Mouse (Mus musculus): Measurements from ENCODE around the gene Zbp1. TPM values are rescaled to one million over a fixed set of nuclear protein-coding genes. Genes with fewer than 3 reads are reported as not detected.

The Zbp1 gene
- polyA plus RNA-seq, 1 experiment: not detected

- no peak for TF ChIP-seq GATA1 (IDR thresholded peaks at IDR 0.05; ENCODE audit: low read length)
These were observed 55.3 kb downstream of the Zbp1 start for GRCm38 (mm10) chr2:173163380-173163779.

DNA sequence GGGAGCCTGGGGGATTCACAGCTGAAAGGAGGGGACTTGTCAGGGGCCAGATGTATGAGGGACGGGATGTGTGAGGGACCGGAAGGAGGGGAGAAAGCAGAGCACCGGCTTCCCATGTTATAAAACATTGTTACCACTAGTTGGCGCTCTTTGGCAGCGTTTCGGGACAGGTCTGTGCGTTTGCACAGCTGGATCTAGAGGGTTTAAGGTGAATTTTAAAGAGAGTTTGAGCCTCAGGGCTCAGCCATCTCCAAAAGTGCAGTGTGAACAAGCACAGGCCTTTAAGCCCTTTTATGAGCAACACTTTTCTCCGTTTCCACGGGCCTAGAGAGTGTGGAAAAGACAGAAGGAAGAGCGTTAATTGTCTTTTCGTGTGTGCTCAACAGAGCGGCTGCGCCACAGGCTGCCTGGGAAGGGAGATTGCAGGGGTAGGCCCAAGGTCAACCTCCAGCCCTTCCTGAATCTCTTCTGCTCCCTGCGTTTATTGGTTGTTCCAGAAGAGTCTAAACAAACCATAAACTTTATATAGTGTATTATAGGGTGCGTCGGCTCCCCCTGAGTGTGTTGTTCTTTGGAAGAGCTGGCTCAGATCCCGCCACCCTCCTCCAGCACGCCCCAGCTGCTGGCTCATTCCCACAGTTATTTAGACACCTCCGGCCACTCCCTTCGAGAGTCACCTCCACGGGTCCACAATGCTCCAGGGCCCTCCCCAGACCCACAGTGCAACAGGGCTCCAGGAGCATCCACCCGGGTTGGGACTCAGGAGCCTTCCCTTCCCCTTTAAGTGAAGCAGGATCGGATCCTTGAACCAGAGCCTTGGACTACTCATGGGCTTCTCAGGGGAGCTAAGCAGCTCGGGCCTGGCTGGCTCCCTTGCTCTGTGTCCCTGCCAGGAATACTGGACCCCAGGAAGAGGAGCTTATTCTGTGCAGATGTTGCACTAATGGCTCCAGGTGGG lies 59.1 kb downstream of the Zbp1 start:
- no peak for TF ChIP-seq GATA1 (IDR thresholded peaks at IDR 0.05; ENCODE audit: low read length)

GRCm38 (mm10) chr2:173158390-173159055 lies 60.2 kb downstream of the Zbp1 start:
- TF ChIP-seq GATA1 (IDR thresholded peaks at IDR 0.05; ENCODE audit: low read length): no peak

- no peak for TF ChIP-seq GATA1 (IDR thresholded peaks at IDR 0.05; ENCODE audit: low read length)
These were observed 60.9 kb downstream of the Zbp1 start for GRCm38 (mm10) chr2:173157871-173158270.

GRCm38 (mm10) chr2:173157376-173157775 lies 61.3 kb downstream of the Zbp1 start:
- TF ChIP-seq GATA1 (IDR thresholded peaks at IDR 0.05; ENCODE audit: low read length): no peak

DNA sequence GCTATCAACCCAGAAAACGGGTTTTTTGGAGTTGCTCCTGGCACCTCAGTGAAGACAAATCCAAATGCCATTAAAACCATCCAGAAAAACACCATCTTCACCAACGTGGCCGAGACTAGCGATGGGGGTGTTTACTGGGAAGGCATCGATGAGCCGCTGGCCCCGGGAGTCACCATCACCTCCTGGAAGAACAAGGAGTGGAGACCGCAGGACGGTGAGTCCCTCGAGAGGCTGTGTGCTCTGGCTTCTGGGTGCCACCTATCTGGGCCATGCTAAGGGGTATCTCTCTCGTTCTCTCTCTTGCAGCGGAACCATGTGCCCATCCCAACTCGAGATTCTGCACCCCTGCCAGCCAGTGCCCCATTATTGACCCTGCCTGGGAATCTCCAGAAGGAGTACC lies 61.8 kb downstream of the Zbp1 start:
- TF ChIP-seq GATA1 (IDR thresholded peaks at IDR 0.05; ENCODE audit: low read length): no peak

Other genes starting within 250 kb of the Zbp1 start
- not detected in 2 replicates for gene Spo11, start 241.2 kb downstream of the Zbp1 start, polyA plus RNA-seq (2012)
- gene Rae1, start 218.8 kb downstream of the Zbp1 start, polyA plus RNA-seq (2012): 55.1 and 77.0 TPM in 2 replicates
- 596 and 709 TPM in 2 replicates for gene Rbm38, start 198.4 kb downstream of the Zbp1 start, polyA plus RNA-seq (2012)
- not detected in 2 replicates for gene Ctcfl, start 99.4 kb downstream of the Zbp1 start, polyA plus RNA-seq (2012)
- gene Pck1, start 65.9 kb downstream of the Zbp1 start, polyA plus RNA-seq (2012): not detected in 2 replicates
- gene Pmepa1, start 57.6 kb upstream of the Zbp1 start, polyA plus RNA-seq (2012): not detected in 2 replicates

Measured in G1E-ER4 (cell line).